Mouse (Mus musculus) CH12.LX (cell line): ENCODE results near the gene Pde6g. TPM values are rescaled to one million over a fixed set of nuclear protein-coding genes. Genes with fewer than 3 reads are reported as not detected.

Source experiments
- DNase-seq: peaks from one replicate; pipeline ENCODE4 v3.0.0-alpha.2; 2013; ENCODE audit errors: extremely low read depth
- H3K27ac ChIP-seq: 2 replicates; pipeline ENCODE4 v1.5.1; 2012; ENCODE audit warnings: low read depth, mild to moderate bottlenecking, control low read depth, moderate library complexity; ENCODE audit not compliant: insufficient read depth
- H3K27me3 ChIP-seq: replicated peaks from 2 replicates; pipeline ENCODE3; 2012; ENCODE audit warnings: inconsistent platforms
- H3K36me3 ChIP-seq, 2 experiments: replicated peaks in 1 of 2; 2 replicates each; pipeline versions ENCODE3 to v1.6.1; 2012; ENCODE audit warnings: inconsistent platforms in 1 of 2, low read length in 1 of 2, mild to moderate bottlenecking in 1 of 2, mixed read lengths in 1 of 2, moderate library complexity in 1 of 2; ENCODE audit not compliant: control insufficient read depth in 1 of 2, insufficient read depth in 1 of 2
- H3K4me1 ChIP-seq, 2 experiments: 2 replicates each; pipeline ENCODE4 v1.6.1; 2012; ENCODE audit warnings: inconsistent platforms in 1 of 2, moderate library complexity in 1 of 2; ENCODE audit not compliant: insufficient read depth in 2 of 2, control insufficient read depth in 1 of 2
- H3K4me2 ChIP-seq: 2 replicates; pipeline ENCODE4 v1.6.1; 2012; ENCODE audit warnings: low read depth, mild to moderate bottlenecking, control low read depth; ENCODE audit not compliant: poor library complexity, insufficient read depth, severe bottlenecking
- H3K4me3 ChIP-seq, 3 experiments: fragments of 150-350 bp in 1 of 3; sonication (generic) in 1 of 3; replicated peaks in 1 of 3; 2 replicates each; pipeline versions ENCODE3 to v1.5.1; 2011 to 2012; ENCODE audit warnings: low read depth in 2 of 3, low read length in 2 of 3, mild to moderate bottlenecking in 2 of 3, moderate library complexity in 2 of 3, control low read depth in 1 of 3, improper control_type of control experiment in 1 of 3, inconsistent platforms in 1 of 3, mixed read lengths in 1 of 3; ENCODE audit not compliant: poor library complexity in 1 of 3
- H3K79me2 ChIP-seq: replicated peaks from 2 replicates; pipeline ENCODE4 v1.6.1; 2012; ENCODE audit warnings: mild to moderate bottlenecking, moderate library complexity; ENCODE audit not compliant: control insufficient read depth, poor library complexity, insufficient read depth, severe bottlenecking; ENCODE audit errors: extremely low read depth
- H3K9ac ChIP-seq: 2 replicates; pipeline ENCODE4 v1.6.1; 2012; ENCODE audit warnings: low read depth, mild to moderate bottlenecking, control low read depth, moderate library complexity; ENCODE audit not compliant: insufficient read depth
- H3K9me3 ChIP-seq: replicated peaks from 2 replicates; pipeline ENCODE3; 2012; ENCODE audit warnings: low read length, inconsistent platforms, mixed read lengths
- CTCF ChIP-seq, 2 experiments: IDR thresholded peaks in 1 of 2; conservative IDR thresholded peaks in 1 of 2; 2 replicates each; pipeline ENCODE4 v1.5.1; 2011 to 2012; ENCODE audit warnings: low read depth in 2 of 2, low read length in 2 of 2, improper control_type of control experiment in 1 of 2, inconsistent platforms in 1 of 2, mild to moderate bottlenecking in 1 of 2, moderate library complexity in 1 of 2
- ELF1 ChIP-seq: IDR thresholded peaks from 2 replicates; pipeline ENCODE4 v1.6.1; 2014; ENCODE audit warnings: low read depth, mild to moderate bottlenecking, inconsistent platforms, low read length, improper control_type of control experiment
- GABPA ChIP-seq: IDR thresholded peaks from 2 replicates; pipeline ENCODE4 v1.6.1; 2012; ENCODE audit warnings: low read depth, low read length, improper control_type of control experiment, inconsistent platforms; ENCODE audit not compliant: insufficient replicate concordance
- HCFC1 ChIP-seq: IDR thresholded peaks from 2 replicates; pipeline ENCODE4 v1.6.1; 2012; ENCODE audit warnings: low read depth, mild to moderate bottlenecking, inconsistent platforms, low read length, improper control_type of control experiment
- JUND ChIP-seq: conservative IDR thresholded peaks from 2 replicates; pipeline ENCODE4 v1.6.1; 2011; ENCODE audit warnings: low read depth, low read length, improper control_type of control experiment
- MAX ChIP-seq: IDR thresholded peaks from 2 replicates; pipeline ENCODE4 v1.6.1; 2011; ENCODE audit warnings: low read length, improper control_type of control experiment
- MEF2A ChIP-seq: IDR thresholded peaks from 2 replicates; pipeline ENCODE4 v1.6.1; 2014; ENCODE audit warnings: low read depth, mild to moderate bottlenecking, inconsistent platforms, low read length, improper control_type of control experiment, borderline replicate concordance
- MYC ChIP-seq: IDR thresholded peaks from 2 replicates; pipeline ENCODE4 v1.6.1; 2011; ENCODE audit warnings: low read depth, mild to moderate bottlenecking, improper control_type of control experiment, low read length
- NELFE ChIP-seq: IDR thresholded peaks from 2 replicates; pipeline ENCODE4 v1.6.1; 2011; ENCODE audit warnings: low read depth, low read length, improper control_type of control experiment
- NRF1 ChIP-seq: IDR thresholded peaks from 2 replicates; pipeline ENCODE4 v1.6.1; 2014; ENCODE audit warnings: low read depth, mild to moderate bottlenecking, inconsistent platforms, low read length, improper control_type of control experiment, moderate library complexity
- POLR2A ChIP-seq: IDR thresholded peaks from 2 replicates; pipeline ENCODE4 v1.6.1; 2011; ENCODE audit warnings: low read depth, mild to moderate bottlenecking, improper control_type of control experiment, low read length
- POLR2AphosphoS2 ChIP-seq: IDR thresholded peaks from 2 replicates; pipeline ENCODE4 v1.6.1; 2011; ENCODE audit warnings: low read depth, low read length, improper control_type of control experiment
- RCOR1 ChIP-seq: conservative IDR thresholded peaks from 2 replicates; pipeline ENCODE4 v1.6.1; 2012; ENCODE audit warnings: low read depth, mild to moderate bottlenecking, inconsistent platforms, low read length, improper control_type of control experiment
- SMC3 ChIP-seq: IDR thresholded peaks from 2 replicates; pipeline ENCODE4 v1.6.1; 2011; ENCODE audit warnings: low read depth, low read length, improper control_type of control experiment
- TBP ChIP-seq: conservative IDR thresholded peaks from 2 replicates; pipeline ENCODE4 v1.6.1; 2011; ENCODE audit warnings: low read depth, low read length, improper control_type of control experiment
- TCF12 ChIP-seq: IDR thresholded peaks from 2 replicates; pipeline ENCODE4 v1.6.1; 2014; ENCODE audit warnings: low read depth, mild to moderate bottlenecking, inconsistent platforms, low read length, improper control_type of control experiment
- UBTF ChIP-seq: IDR thresholded peaks from 2 replicates; pipeline ENCODE4 v1.6.1; 2012; ENCODE audit warnings: low read depth, mild to moderate bottlenecking, inconsistent platforms, low read length, improper control_type of control experiment, moderate library complexity
- USF1 ChIP-seq: IDR thresholded peaks from 2 replicates; pipeline ENCODE4 v1.6.1; 2014; ENCODE audit warnings: low read depth, mild to moderate bottlenecking, inconsistent platforms, low read length, improper control_type of control experiment
- ZC3H11A ChIP-seq: IDR thresholded peaks from 2 replicates; pipeline ENCODE4 v1.6.1; 2012; ENCODE audit warnings: low read depth, mild to moderate bottlenecking, inconsistent platforms, low read length, improper control_type of control experiment
- ZKSCAN1 ChIP-seq: IDR thresholded peaks from 2 replicates; pipeline ENCODE4 v1.6.1; 2012; ENCODE audit warnings: low read depth, inconsistent platforms, low read length, improper control_type of control experiment, borderline replicate concordance
- ZMIZ1 ChIP-seq: IDR thresholded peaks from 2 replicates; pipeline ENCODE4 v1.6.1; 2012; ENCODE audit warnings: low read depth, mild to moderate bottlenecking, inconsistent platforms, low read length, improper control_type of control experiment
- ZNF384 ChIP-seq: IDR thresholded peaks from 2 replicates; pipeline ENCODE4 v1.6.1; 2012; ENCODE audit warnings: low read depth, low read length, improper control_type of control experiment, inconsistent platforms
- dilution Hi-C: fragments of 300-500 bp; cut with MboI; formaldehyde crosslinking; loops from 2 replicates; pipeline ENCODE4 v1.14.3; 2020; ENCODE audit warnings: low sequenced_read_pairs; ENCODE audit not compliant: extremely low pct_unique_long_range_greater_than_20kb, extremely low pct_ligation_motif_present
- in situ Hi-C: fragments of 300-500 bp; cut with MboI; formaldehyde crosslinking; loops from 3 replicates; pipeline ENCODE4 v1.14.3; 2019; ENCODE audit warnings: low sequenced_read_pairs, low pct_ligation_motif_present, low pct_unique_long_range_greater_than_20kb, mixed read lengths
- polyA plus RNA-seq: library from polyadenylated mRNA; unstranded; fragments of >175 nt; gene quantifications from 2 replicates; pipeline ENCODE4 v1.2.1, GENCODE M21; 2012; ENCODE audit warnings: low read depth; ENCODE audit not compliant: insufficient read length
- total RNA-seq, 2 experiments: library from RNA; depleted of rRNA; stranded (reverse); fragments of 300-350 nt in 1 of 2; fragments of >200 nt in 1 of 2; gene quantifications; 2 replicates each; pipeline ENCODE4 v1.2.3; 2012 to 2014

The Pde6g gene
- total and polyA plus RNA-seq, 3 experiments = 0.34 TPM; not detected in 1

- no peak for TF ChIP-seq CTCF (conservative IDR thresholded peaks at IDR 0.05 in 1 of 2, IDR thresholded peaks at IDR 0.05 in 1 of 2; ENCODE audit: low read depth in 2 of 2, low read length in 2 of 2)
- TF ChIP-seq HCFC1 = peak; percentile 95
- no peak for TF ChIP-seq SMC3
- TF ChIP-seq USF1 = peak; percentile 36
- peak; percentile 78; the same call in 1 of the 2 replicates for TF ChIP-seq UBTF
- TF ChIP-seq ELF1 = peak; percentile 92
- no peak; the same call in 1 of the 2 replicates for TF ChIP-seq ZKSCAN1
- TF ChIP-seq POLR2AphosphoS2 = peak; percentile 99
- peak; percentile 97 for TF ChIP-seq MAX
- TF ChIP-seq GABPA = peak; percentile 97
- TF ChIP-seq TCF12 = peak; percentile 98
- TF ChIP-seq MEF2A = peak; percentile 90
- peak; percentile 95 for TF ChIP-seq ZMIZ1
- TF ChIP-seq NRF1 = peak; percentile 95
- no peak for TF ChIP-seq RCOR1
- TF ChIP-seq POLR2A = peak; percentile 97
Observed at GRCm38 (mm10) chr11:120484265-120484981, 31.1 kb upstream of the Pde6g start, which contains the start of gene Mrpl12 (continued).

DNA sequence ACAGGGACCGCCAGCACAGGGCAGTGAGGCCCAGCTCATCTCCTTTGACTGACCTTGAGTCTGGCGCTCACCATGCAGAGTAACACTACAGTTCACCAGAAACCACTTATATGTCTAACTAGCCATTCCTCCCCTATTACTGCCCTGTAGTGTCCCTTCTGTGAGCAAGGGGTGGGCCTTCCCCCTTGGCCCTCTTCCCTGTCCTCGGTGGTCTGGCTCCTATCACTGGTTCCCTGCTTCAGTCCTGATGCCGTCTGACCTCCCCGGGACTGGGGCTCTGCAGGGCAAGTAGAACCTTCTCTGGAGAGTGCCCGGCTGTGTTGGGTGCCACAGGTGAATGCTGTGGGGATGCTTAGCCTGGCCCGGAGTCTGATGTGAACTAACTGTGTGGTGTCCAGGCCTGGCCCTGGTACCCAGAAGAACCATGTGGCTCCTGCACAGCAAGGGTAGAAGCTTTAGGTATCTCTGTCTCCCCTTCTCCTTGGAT lies 30.2 kb upstream of the Pde6g start:
- peak overlapping the region in 2 of 3 experiments; percentile 71 to 100 for H3K4me3 ChIP-seq
- no peak for DNase-seq
- H3K36me3 ChIP-seq = peaks cover 70 to 81% of the 10 kb centered on the region in 2 experiments
- no peaks in the 10 kb centered on the region for H3K9me3 ChIP-seq
- H3K79me2 ChIP-seq = peaks cover 26% of the 10 kb centered on the region
- peak overlapping the region; percentile 63; the same call in 1 of the 2 replicates for H3K4me2 ChIP-seq
- peaks cover 6 to 28% of the 10 kb centered on the region in 2 experiments for H3K4me1 ChIP-seq
- dilution Hi-C loops = no loop called here
- no peak overlapping the region for H3K27ac ChIP-seq
- no peaks in the 10 kb centered on the region for H3K27me3 ChIP-seq
- TF ChIP-seq ZNF384 (no peak), JUND (no peak), NELFE (no peak), TBP (no peak), MYC (no peak), ZC3H11A (no peak), MEF2A (no peak), NRF1 (no peak)
- in situ Hi-C loops = no loop called here
- no peak overlapping the region; the same call in 1 of the 2 replicates for H3K9ac ChIP-seq
